Mouse (Mus musculus) lung, postnatal 25 days (tissue): Measurements from ENCODE around the gene Iah1.

Experiments
- DNase-seq: peaks from one replicate; pipeline ENCODE4 v3.0.0; 2022; ENCODE audit warnings: low spot score

The Iah1 gene

GRCm38 (mm10) chr12:21320317-21320716, 4.1 kb downstream of the Iah1 start:
- peak; percentile 66 for DNase-seq

DNA sequence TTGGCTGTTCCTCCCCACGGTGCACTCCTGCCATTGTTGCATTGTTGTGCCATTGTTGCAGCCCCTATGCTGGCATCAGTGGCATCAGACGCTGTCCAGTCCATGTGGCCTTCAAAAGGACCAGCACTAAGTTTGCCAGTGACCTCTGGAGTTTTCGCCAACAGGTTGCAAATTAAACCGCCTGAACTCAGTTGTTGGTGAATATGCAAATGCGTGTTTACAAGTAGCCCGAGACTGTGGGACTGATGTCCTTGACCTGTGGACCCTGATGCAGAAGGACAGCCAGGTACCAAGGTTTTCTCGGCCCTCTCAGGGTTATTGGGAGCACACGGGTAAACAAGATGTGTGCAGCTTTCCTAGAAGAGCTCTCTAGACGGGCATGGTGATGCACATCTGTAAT, 5.0 kb downstream of the Iah1 start:
- no peak for DNase-seq

- no peak for DNase-seq
Observed at GRCm38 (mm10) chr12:21322296-21322695, 6.1 kb downstream of the Iah1 start.

GRCm38 (mm10) chr12:21322856-21323255, 6.7 kb downstream of the Iah1 start:
- no peak for DNase-seq

GRCm38 (mm10) chr12:21324101-21324500, 7.9 kb downstream of the Iah1 start:
- no peak for DNase-seq

GRCm38 (mm10) chr12:21325266-21325665, 9.1 kb downstream of the Iah1 start:
- DNase-seq = no peak

DNA sequence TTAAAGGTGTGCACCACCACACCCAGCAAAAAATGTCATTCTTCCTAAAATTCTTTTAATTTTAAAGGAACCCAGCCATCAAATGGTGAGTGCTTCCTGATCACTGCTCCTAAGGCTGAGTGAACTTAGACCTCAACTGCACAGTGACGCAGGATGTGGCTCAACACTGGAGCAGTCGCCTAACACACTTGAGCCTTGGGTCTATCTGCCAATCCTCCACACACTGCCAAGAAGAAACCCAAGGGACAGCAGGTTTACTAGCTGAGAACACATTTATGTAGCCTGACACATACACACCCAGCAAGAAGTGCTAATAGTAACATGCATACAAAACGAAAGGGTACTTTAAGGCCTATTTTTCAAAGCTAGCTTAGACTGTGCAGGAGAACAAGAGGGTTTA, 10.1 kb downstream of the Iah1 start:
- DNase-seq = no peak

DNA sequence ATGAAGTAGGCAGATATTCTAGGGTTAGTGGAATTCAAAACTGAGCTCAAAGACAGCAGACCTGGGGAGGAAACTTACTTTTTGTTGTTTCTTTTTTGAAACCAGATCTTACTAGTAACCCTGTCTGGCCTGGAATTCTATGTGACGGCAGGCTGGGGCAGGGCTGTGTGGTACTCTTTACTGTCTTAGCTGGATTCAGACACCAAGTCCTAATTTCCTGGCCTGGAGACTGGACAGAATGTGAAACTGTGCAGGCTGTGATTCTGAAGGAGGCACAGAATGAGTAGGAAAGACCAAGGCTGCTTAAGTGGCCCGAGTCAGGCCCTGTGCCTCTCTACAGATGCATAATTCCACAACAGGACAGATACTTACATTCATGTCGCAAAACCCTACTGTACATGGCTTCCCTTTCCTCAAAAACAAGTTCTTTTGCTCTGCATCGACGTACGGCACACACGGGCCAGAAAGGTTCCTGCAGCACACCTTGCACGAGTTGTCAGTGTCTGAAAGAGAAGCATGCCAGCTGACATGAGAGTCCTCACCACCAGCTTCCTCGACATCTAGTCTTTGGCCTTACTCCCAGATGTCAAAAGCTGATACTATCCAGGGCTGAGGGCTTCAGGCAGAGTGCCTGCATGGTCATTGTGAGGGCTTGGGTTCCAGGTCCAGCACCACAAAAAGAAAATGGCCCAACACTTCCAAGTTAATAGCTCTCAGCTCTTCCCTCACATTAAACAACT, 13.6 kb downstream of the Iah1 start:
- DNase-seq = no peak

- no peak for DNase-seq
Observed at GRCm38 (mm10) chr12:21330961-21331576, 14.9 kb downstream of the Iah1 start.

DNA sequence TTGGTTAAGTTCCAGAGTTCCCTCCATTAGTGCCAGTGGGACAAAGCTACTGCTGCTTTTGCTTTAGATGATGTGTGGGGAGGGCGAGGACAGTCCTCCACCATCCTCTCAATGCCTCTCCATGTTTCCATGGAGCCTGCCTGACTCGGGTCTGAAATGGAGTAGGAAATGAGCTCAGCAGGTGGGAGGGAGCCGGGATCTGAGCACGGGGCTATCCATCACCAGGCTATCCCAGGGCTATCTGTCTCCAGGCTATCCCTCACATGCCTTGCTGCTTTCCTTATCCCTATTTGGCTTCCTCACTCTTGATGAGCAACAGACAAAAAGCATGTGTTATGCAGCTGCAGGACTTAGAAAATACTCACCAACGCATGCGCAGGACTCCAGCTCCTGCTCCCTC, 15.5 kb downstream of the Iah1 start:
- no peak for DNase-seq

GRCm38 (mm10) chr12:21333021-21333420, 16.8 kb downstream of the Iah1 start:
- DNase-seq = no peak

DNA sequence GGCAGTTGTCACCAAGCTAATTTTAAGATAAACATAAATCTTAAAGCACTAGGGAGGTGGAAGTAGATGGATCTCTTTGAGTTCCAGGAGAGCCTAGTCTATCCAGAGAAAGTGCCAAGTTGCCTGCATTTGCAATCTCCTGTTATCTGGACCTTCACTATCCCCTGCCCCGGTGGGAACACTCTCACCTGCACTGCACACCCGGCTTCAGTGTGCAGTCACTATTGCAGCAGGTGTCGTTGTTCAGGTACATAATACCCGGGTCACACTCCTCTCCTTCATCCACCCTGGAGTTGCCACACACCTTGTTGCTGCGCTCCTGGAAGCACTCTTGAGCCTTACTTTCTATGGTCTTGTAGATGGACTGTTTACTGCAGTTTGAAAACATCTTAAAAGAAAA, 17.6 kb downstream of the Iah1 start:
- DNase-seq = no peak

- DNase-seq = peak; percentile 60
Observed at GRCm38 (mm10) chr12:21335869-21336268, 19.7 kb downstream of the Iah1 start.

- DNase-seq = no peak
Observed at GRCm38 (mm10) chr12:21337171-21337570, 21.0 kb downstream of the Iah1 start.

- no peak for DNase-seq
Observed at GRCm38 (mm10) chr12:21340674-21341073, 24.5 kb downstream of the Iah1 start.

DNA sequence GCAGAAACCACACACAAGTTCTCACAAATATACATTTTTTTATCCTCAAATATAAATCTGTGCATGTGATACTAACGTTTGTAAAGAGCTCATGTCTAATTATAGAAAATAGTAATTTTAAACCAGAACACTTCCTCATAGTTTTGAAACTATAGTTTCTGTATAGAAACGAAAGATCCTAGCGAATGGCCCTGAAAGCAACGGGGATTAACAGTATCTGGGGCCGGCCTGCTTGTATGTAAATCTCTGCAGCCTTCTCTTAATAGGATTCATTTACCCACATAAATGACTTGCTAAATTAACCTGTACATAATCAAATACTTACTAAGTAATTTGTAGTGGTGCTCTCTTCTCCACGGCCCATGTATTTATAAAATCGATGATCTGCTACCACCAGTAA, 30.8 kb downstream of the Iah1 start:
- DNase-seq = no peak

- DNase-seq = no peak
Observed at GRCm38 (mm10) chr12:21350113-21350876, 34.1 kb downstream of the Iah1 start.

- DNase-seq = peak; percentile 35
Observed at GRCm38 (mm10) chr12:21353681-21354080, 37.5 kb downstream of the Iah1 start.

DNA sequence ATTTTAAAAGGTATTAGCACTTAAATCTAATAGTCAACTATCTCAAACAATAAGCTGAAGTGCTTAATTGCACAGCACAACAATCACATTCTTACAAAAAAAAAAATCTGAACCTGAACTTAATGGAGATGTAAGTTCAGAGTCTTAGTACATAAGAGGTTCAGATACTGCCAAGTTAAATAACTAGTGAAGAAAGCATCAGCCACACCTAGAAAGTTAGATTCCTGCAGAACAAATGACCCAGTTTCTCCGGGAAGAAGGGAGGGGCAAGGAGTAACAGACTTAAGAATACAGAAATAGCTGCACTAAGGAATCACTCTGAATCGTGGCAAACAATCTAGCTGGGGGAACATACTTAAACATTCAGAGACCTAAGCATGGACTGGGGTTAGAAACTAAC, 46.5 kb downstream of the Iah1 start:
- peak; percentile 71 for DNase-seq

DNA sequence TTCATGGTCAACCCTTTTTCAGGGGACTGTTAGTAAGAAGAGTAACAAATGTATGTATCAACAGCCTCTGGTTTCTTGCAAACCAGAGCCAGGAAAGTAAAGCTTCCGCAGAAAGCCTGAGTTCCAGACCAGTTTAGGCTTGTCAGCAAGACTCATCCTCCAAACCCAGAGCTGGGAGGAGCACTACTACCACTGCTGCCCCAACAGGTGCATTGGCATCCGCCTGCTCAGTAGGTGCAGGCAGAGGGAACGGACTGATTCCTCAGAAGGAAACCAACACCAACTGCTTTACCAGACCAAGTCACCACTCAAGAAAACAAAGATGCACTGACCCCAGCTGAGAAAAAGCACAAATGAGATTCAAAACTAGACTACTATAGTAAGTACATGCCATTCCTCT, 47.0 kb downstream of the Iah1 start:
- no peak for DNase-seq

DNA sequence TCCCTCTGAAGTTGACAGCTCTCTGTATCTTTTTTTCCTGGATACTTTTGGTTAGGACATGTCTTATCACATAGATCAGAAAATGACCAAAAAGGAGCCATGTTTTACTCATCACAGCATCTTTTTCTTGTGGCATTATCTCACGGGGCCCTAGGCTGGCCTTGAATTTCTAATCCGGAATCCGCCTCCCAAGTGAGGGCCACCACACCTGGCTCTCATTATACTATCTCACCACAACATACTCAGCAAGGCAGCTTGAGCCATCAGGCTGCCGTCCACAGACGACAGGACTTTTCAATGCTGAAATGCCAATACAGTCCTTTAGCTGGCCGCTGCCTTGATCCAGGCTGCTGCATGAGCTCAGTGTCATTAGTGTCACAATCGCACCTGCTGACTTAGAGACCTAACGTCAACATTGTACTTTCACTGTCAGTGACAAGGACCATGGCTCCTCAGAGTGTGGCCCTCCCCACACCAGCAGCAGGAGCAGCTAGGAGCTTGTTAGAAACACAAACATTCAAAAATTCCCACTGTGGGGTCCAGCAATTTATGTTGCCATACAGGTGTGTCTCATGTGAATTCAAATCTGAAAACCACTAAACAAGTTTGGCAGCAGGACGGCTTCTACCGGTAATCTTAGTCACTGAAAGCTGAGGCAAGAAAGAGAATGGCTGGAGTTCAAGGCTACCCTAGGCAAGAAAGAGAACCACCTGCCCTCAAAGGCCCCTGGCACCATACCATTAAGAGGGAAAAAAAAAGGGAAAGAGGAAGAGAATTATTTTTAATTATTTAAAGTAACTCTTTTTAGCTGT, 48.6 kb downstream of the Iah1 start:
- DNase-seq = no peak

DNA sequence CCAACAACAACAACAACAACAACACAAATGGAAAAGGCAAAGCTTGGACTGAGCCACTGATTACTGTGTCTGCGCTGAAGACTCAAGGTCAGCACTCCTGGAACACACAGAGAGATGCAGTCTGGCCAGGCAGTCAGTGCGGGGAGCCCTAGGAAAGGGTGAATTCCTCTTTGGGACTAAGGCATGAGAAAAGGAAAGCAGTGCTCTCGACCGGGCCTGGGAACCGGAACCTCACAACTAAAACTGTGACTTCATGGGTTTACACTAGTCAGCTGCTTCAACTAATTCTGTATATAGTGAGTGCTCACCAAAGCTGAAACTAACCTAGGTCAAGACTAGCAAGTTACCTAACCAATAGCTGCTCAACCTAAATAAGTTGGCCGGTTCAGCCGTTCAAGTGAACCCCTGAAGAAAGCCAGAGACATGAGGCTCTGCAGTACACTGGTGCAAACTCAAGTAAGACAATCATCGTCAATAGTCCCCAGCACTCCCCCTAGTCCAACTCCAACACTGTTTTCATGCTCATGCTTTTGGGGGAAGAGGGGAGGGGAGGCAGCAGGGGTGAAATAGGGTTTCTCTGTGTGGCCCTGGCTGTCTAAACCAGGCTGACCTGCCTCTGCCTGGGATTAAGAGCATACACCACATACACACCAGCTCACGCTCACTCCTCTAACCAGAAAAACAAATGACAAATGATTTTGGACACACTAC, 52.3 kb downstream of the Iah1 start:
- DNase-seq = no peak
